Mouse (Mus musculus) hindbrain, embryonic 11.5 days (tissue): Measurements from ENCODE around the gene Krtap4-13. TPM values are rescaled to one million over a fixed set of nuclear protein-coding genes. Genes with fewer than 3 reads are reported as not detected.

Experiments used
- polyA plus RNA-seq: library from polyadenylated mRNA; unstranded; fragments of >200 nt; fragmentation: Nextera tagmentation; extraction: Ambion mirVana; gene quantifications from 2 replicates; pipeline ENCODE4 v1.2.1, GENCODE M21; 2014

Gene Krtap4-13
- polyA plus RNA-seq, 1 experiment from 2014 or later, result not detected

Other genes starting within 250 kb of the Krtap4-13 start
- not detected in 2 replicates for gene Krtap3-1, start 243.3 kb downstream of the Krtap4-13 start, polyA plus RNA-seq
- gene Krtap1-5, start 228.9 kb downstream of the Krtap4-13 start, polyA plus RNA-seq, result not detected in 2 replicates
- not detected in 2 replicates for gene Krtap1-4, start 226.2 kb downstream of the Krtap4-13 start, polyA plus RNA-seq
- gene Krtap1-3, start 218.6 kb downstream of the Krtap4-13 start, polyA plus RNA-seq, result not detected in 2 replicates
- gene Krtap9-3, start 211.8 kb downstream of the Krtap4-13 start, polyA plus RNA-seq, result not detected in 2 replicates
- not detected in 2 replicates for gene Gm11938, start 206.6 kb downstream of the Krtap4-13 start, polyA plus RNA-seq
- not detected in 2 replicates for gene Gm11937, start 199.7 kb downstream of the Krtap4-13 start, polyA plus RNA-seq
- gene Krtap2-4, start 195.0 kb downstream of the Krtap4-13 start, polyA plus RNA-seq, result not detected in 2 replicates
- gene Gm11562, start 189.5 kb downstream of the Krtap4-13 start, polyA plus RNA-seq, result not detected in 2 replicates
- not detected in 2 replicates for gene Krtap4-1, start 181.7 kb downstream of the Krtap4-13 start, polyA plus RNA-seq
- not detected in 2 replicates for gene Krtap4-2, start 174.8 kb downstream of the Krtap4-13 start, polyA plus RNA-seq
- not detected in 2 replicates for gene Krtap4-7, start 165.8 kb downstream of the Krtap4-13 start, polyA plus RNA-seq
- gene Gm11555, start 159.7 kb downstream of the Krtap4-13 start, polyA plus RNA-seq, result not detected in 2 replicates
- not detected in 2 replicates for gene Gm11563, start 150.9 kb downstream of the Krtap4-13 start, polyA plus RNA-seq
- gene Krtap4-6, start 143.9 kb downstream of the Krtap4-13 start, polyA plus RNA-seq, result not detected in 2 replicates
- gene Gm14190, start 119.2 kb downstream of the Krtap4-13 start, polyA plus RNA-seq, result not detected in 2 replicates
- not detected in 2 replicates for gene Gm14180, start 75.6 kb downstream of the Krtap4-13 start, polyA plus RNA-seq
- gene Gm11595, start 37.0 kb downstream of the Krtap4-13 start, polyA plus RNA-seq, result not detected in 2 replicates
- gene Krtap4-8, start 29.2 kb downstream of the Krtap4-13 start, polyA plus RNA-seq, result not detected in 2 replicates
- not detected in 2 replicates for gene Krtap4-9, start 24.7 kb downstream of the Krtap4-13 start, polyA plus RNA-seq
- gene Gm11596, start 16.4 kb downstream of the Krtap4-13 start, polyA plus RNA-seq, result not detected in 2 replicates
- not detected in 2 replicates for gene Gm11569, start 11.0 kb downstream of the Krtap4-13 start, polyA plus RNA-seq
- not detected in 2 replicates for gene Gm11554, start 5.4 kb downstream of the Krtap4-13 start, polyA plus RNA-seq
- not detected in 2 replicates for gene Gm11564, start 5.8 kb upstream of the Krtap4-13 start, polyA plus RNA-seq
- gene 2300003K06Rik, start 28.2 kb upstream of the Krtap4-13 start, polyA plus RNA-seq, result not detected in 2 replicates
- not detected in 2 replicates for gene Krtap4-16, start 41.7 kb upstream of the Krtap4-13 start, polyA plus RNA-seq
- gene Gm11568, start 48.0 kb upstream of the Krtap4-13 start, polyA plus RNA-seq, result not detected in 2 replicates
- not detected in 2 replicates for gene Gm11559, start 54.6 kb upstream of the Krtap4-13 start, polyA plus RNA-seq
- gene Krtap9-1, start 63.5 kb upstream of the Krtap4-13 start, polyA plus RNA-seq, result not detected in 2 replicates
- gene Gm11567, start 69.3 kb upstream of the Krtap4-13 start, polyA plus RNA-seq, result not detected in 2 replicates
- not detected in 2 replicates for gene Krtap31-1, start 98.0 kb upstream of the Krtap4-13 start, polyA plus RNA-seq
- gene Gm11565, start 104.9 kb upstream of the Krtap4-13 start, polyA plus RNA-seq, result not detected in 2 replicates
- gene Krtap31-2, start 126.4 kb upstream of the Krtap4-13 start, polyA plus RNA-seq, result not detected in 2 replicates
- not detected in 2 replicates for gene Krtap9-5, start 138.6 kb upstream of the Krtap4-13 start, polyA plus RNA-seq
- not detected in 2 replicates for gene Krtap29-1, start 169.2 kb upstream of the Krtap4-13 start, polyA plus RNA-seq
- not detected in 2 replicates for gene Krtap16-1, start 176.7 kb upstream of the Krtap4-13 start, polyA plus RNA-seq
- 0.23 TPM in 1 of 2 replicates, not detected in the other for gene Krtap17-1, start 184.1 kb upstream of the Krtap4-13 start, polyA plus RNA-seq
- gene Krt33a, start 206.3 kb upstream of the Krtap4-13 start, polyA plus RNA-seq, result not detected in 2 replicates
- gene Krt33b, start 220.0 kb upstream of the Krtap4-13 start, polyA plus RNA-seq, result not detected in 2 replicates
- gene Krt34, start 231.7 kb upstream of the Krtap4-13 start, polyA plus RNA-seq, result not detected in 2 replicates
- not detected in 2 replicates for gene Krt31, start 240.7 kb upstream of the Krtap4-13 start, polyA plus RNA-seq